Mouse (Mus musculus): ENCODE results near the gene Syce3. TPM values are rescaled to one million over a fixed set of nuclear protein-coding genes. Genes with fewer than 3 reads are reported as not detected.

Syce3 gene
- total RNA-seq, 1 experiment from 2014 or later: not detected

- no peak for ATAC-seq (replicated peaks; ENCODE audit: insufficient number of reproducible peaks, low FRiP score, low TSS enrichment, poor library complexity, severe bottlenecking)
Observed at GRCm38 (mm10) chr15:89428136-89428790, 18.0 kb upstream of the Syce3 start.

GRCm38 (mm10) chr15:89426716-89427115, 16.4 kb upstream of the Syce3 start:
- ATAC-seq (replicated peaks; ENCODE audit: insufficient number of reproducible peaks, low FRiP score, low TSS enrichment, poor library complexity, severe bottlenecking): no peak

- ATAC-seq (replicated peaks; ENCODE audit: insufficient number of reproducible peaks, low FRiP score, low TSS enrichment, poor library complexity, severe bottlenecking): no peak
Observed at GRCm38 (mm10) chr15:89425711-89426121, 15.4 kb upstream of the Syce3 start, which contains the start of gene Cpt1b. Gene Cpt1b (minus strand): TSS chr15:89425863.

- ATAC-seq (replicated peaks; ENCODE audit: insufficient number of reproducible peaks, low FRiP score, low TSS enrichment, poor library complexity, severe bottlenecking): no peak
Observed at GRCm38 (mm10) chr15:89424621-89425020, 14.3 kb upstream of the Syce3 start.

- no peak for ATAC-seq (replicated peaks; ENCODE audit: insufficient number of reproducible peaks, low FRiP score, low TSS enrichment, poor library complexity, severe bottlenecking)
Observed at GRCm38 (mm10) chr15:89421938-89422337, 11.6 kb upstream of the Syce3 start.

GRCm38 (mm10) chr15:89415282-89415681, 5.0 kb upstream of the Syce3 start:
- ATAC-seq (replicated peaks; ENCODE audit: insufficient number of reproducible peaks, low FRiP score, low TSS enrichment, poor library complexity, severe bottlenecking): no peak

GRCm38 (mm10) chr15:89406691-89407090, 3.6 kb downstream of the Syce3 start:
- no peak for ATAC-seq (replicated peaks; ENCODE audit: insufficient number of reproducible peaks, low FRiP score, low TSS enrichment, poor library complexity, severe bottlenecking)

GRCm38 (mm10) chr15:89404831-89405623, 5.3 kb downstream of the Syce3 start:
- no peak for ATAC-seq (replicated peaks; ENCODE audit: insufficient number of reproducible peaks, low FRiP score, low TSS enrichment, poor library complexity, severe bottlenecking)

GRCm38 (mm10) chr15:89402471-89402870, 7.8 kb downstream of the Syce3 start:
- no peak for ATAC-seq (replicated peaks; ENCODE audit: insufficient number of reproducible peaks, low FRiP score, low TSS enrichment, poor library complexity, severe bottlenecking)

GRCm38 (mm10) chr15:89399716-89400115, 10.6 kb downstream of the Syce3 start:
- ATAC-seq (replicated peaks; ENCODE audit: insufficient number of reproducible peaks, low FRiP score, low TSS enrichment, poor library complexity, severe bottlenecking): no peak

- ATAC-seq (replicated peaks; ENCODE audit: insufficient number of reproducible peaks, low FRiP score, low TSS enrichment, poor library complexity, severe bottlenecking): no peak
Observed at GRCm38 (mm10) chr15:89398146-89398545, 12.2 kb downstream of the Syce3 start.

GRCm38 (mm10) chr15:89396883-89397282, 13.4 kb downstream of the Syce3 start:
- no peak for ATAC-seq (replicated peaks; ENCODE audit: insufficient number of reproducible peaks, low FRiP score, low TSS enrichment, poor library complexity, severe bottlenecking)

GRCm38 (mm10) chr15:89390081-89390480, 20.2 kb downstream of the Syce3 start:
- ATAC-seq (replicated peaks; ENCODE audit: insufficient number of reproducible peaks, low FRiP score, low TSS enrichment, poor library complexity, severe bottlenecking): no peak

- ATAC-seq (replicated peaks; ENCODE audit: insufficient number of reproducible peaks, low FRiP score, low TSS enrichment, poor library complexity, severe bottlenecking): no peak
Observed at GRCm38 (mm10) chr15:89387127-89387526, 23.2 kb downstream of the Syce3 start.

- ATAC-seq (replicated peaks; ENCODE audit: insufficient number of reproducible peaks, low FRiP score, low TSS enrichment, poor library complexity, severe bottlenecking): no peak
Observed at GRCm38 (mm10) chr15:89384617-89385016, 25.7 kb downstream of the Syce3 start, which contains the start of gene Klhdc7b. Gene Klhdc7b (plus strand): TSS chr15:89384917.

- no peak for ATAC-seq (replicated peaks; ENCODE audit: insufficient number of reproducible peaks, low FRiP score, low TSS enrichment, poor library complexity, severe bottlenecking)
Observed at GRCm38 (mm10) chr15:89379429-89379828, 30.9 kb downstream of the Syce3 start.

- ATAC-seq (replicated peaks; ENCODE audit: insufficient number of reproducible peaks, low FRiP score, low TSS enrichment, poor library complexity, severe bottlenecking): no peak
Observed at GRCm38 (mm10) chr15:89378831-89379401, 31.4 kb downstream of the Syce3 start, which contains the start of gene Odf3b. Gene Odf3b (minus strand): TSS chr15:89379282.

GRCm38 (mm10) chr15:89377938-89378828, 32.1 kb downstream of the Syce3 start:
- no peak for ATAC-seq (replicated peaks; ENCODE audit: insufficient number of reproducible peaks, low FRiP score, low TSS enrichment, poor library complexity, severe bottlenecking)

- no peak for ATAC-seq (replicated peaks; ENCODE audit: insufficient number of reproducible peaks, low FRiP score, low TSS enrichment, poor library complexity, severe bottlenecking)
Observed at GRCm38 (mm10) chr15:89377362-89377761, 32.9 kb downstream of the Syce3 start.

Data from monocyte, adult 5-6 weeks (primary cell).